Mouse (Mus musculus) kidney, adult 18-20 months (tissue): ENCODE measurements around the gene Rccd1.

Experiments
- DNase-seq: peaks from one replicate; pipeline ENCODE4 v3.0.0; 2021

Rccd1 gene

DNA sequence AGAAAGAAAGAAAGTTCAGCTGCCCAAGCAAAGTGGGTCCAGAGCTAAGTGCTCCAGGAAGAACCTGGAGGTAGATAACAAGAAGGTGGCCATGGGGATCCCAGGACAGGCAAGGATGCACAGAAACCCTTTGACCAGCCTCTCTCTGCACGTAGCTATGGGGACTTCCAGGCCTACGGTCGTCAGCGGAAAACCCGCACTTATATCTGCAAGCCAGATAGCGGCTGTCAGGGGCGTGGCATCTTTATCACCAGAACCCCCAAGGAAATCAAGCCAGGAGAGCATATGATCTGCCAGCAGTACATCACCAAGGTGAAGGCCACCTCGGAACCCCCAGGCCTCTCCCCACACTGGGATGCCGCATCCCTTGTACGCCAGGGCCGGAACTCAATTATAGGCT is 71.4 kb downstream of the Rccd1 start:
- no peak for DNase-seq

DNA sequence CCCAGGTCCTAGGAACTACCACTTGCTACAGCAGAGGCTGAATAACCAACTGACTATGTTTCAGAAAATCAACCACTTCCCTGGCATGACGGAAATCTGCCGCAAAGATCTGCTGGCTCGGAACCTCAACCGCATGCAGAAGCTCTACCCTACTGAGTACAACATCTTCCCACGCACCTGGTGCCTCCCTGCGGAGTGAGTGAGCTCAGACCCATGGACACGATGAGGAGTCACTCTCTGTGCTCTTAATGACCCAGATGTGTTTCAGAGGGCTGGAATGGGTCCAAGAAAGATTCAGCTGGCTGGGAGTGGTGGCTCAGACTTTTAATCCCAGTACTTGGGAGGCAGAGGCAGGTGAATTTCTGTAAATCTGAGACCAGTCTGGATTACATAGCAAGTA is 71.8 kb downstream of the Rccd1 start:
- no peak for DNase-seq

DNA sequence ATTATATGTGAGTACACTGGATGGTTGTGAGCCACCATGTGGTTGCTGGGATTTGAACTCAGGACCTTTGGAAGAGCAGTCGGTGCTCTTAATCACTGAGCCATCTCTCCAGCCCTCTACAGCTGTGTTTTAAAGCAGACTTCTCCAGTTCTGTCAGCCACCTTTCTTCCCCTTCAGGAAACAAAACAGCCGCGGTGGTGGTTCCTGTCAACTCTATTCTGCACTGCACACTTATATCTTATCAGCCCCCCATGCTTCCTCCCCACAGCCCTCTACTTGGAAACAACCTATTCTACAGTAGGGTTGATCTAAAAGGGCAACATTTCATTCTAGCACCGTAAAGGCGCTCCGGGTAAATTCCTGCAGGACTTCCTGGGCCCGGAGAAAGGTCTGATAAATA is 77.4 kb downstream of the Rccd1 start:
- DNase-seq, result no peak

DNA sequence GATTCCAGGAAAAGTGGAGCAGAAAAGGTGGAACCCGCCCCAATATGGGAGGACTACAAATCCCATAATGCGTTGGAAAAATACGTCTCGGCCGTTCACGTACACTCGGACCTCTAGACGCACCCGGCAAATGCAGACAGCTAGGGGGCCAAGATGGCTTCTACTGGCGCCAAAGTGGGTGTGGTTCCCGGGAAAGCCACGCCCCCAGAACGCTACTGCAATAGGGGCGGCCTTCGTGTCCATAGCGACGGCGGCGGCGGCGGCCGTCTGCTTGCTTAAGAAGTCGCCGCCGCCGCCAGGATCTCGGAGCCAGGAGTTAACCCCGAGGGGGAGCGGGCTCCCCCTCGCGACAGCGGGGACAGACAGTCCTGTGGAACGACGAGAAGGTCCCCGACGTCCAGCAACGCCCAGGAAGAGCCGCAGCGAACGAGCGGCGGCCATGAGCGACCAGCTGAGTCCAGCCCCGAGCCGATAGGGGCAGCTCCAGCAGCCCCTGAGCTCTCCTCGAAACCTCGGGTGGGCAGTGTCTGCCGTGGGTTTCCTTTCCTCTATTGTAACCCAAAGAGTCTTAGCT is 78.0 kb downstream of the Rccd1 start, which contains the start of gene Ttll13:
Gene Ttll13, plus strand, starts transcription at position 229 of the 574 bp plus-strand sequence.
- peak; percentile 95 for DNase-seq

DNA sequence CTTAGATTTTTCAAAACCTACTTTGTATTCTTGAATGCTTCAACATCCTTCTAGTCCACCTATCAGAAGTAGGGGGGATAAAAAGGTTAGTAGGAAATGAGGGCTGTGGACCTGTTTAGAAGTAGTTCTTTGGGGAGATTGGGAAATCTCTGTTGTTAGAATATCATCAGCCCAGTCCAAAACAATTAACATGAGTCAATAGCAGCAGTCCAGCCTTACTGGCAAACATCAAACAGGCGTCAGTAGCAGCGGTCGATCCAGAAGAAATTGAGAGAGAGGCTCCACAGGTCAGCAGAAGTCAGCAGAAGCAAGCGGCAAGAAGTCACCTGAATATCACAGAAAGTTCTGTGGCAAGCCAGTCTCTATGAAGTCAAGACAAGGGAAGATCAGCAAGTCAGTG is 79.4 kb downstream of the Rccd1 start:
- DNase-seq, result no peak
